Mouse (Mus musculus) urinary bladder, postnatal 4 days (tissue): Measurements from ENCODE around the gene Grid2.

ENCODE experiments used
- DNase-seq, 2 experiments: peaks; one replicate each; pipeline ENCODE4 v3.0.0; 2021 to 2022; ENCODE audit warnings: low spot score in 2 of 2

The Grid2 gene

GRCm38 (mm10) chr6:63609570-63609969 is 353.9 kb downstream of the Grid2 start:
- no peak for DNase-seq

- DNase-seq, result no peak
Observed at GRCm38 (mm10) chr6:63635970-63636369, 380.3 kb downstream of the Grid2 start.

- DNase-seq, result no peak
Observed at GRCm38 (mm10) chr6:63659423-63659822, 403.7 kb downstream of the Grid2 start.

- no peak for DNase-seq
Observed at GRCm38 (mm10) chr6:63685689-63686088, 430.0 kb downstream of the Grid2 start.

GRCm38 (mm10) chr6:63701684-63702083 is 446.0 kb downstream of the Grid2 start:
- DNase-seq, result no peak

- no peak for DNase-seq
Observed at GRCm38 (mm10) chr6:63733740-63734139, 478.1 kb downstream of the Grid2 start.

GRCm38 (mm10) chr6:63762535-63762934 is 506.9 kb downstream of the Grid2 start:
- no peak for DNase-seq

GRCm38 (mm10) chr6:63794679-63795078 is 539.0 kb downstream of the Grid2 start:
- no peak for DNase-seq

GRCm38 (mm10) chr6:63820236-63820635 is 564.6 kb downstream of the Grid2 start:
- no peak for DNase-seq

GRCm38 (mm10) chr6:63862628-63863027 is 607.0 kb downstream of the Grid2 start:
- no peak for DNase-seq

GRCm38 (mm10) chr6:63877088-63877764 is 621.5 kb downstream of the Grid2 start:
- no peak for DNase-seq

- no peak for DNase-seq
Observed at GRCm38 (mm10) chr6:63877765-63878345, 622.2 kb downstream of the Grid2 start.

GRCm38 (mm10) chr6:63894714-63895113 is 639.0 kb downstream of the Grid2 start:
- DNase-seq, result no peak

GRCm38 (mm10) chr6:63898171-63898570 is 642.5 kb downstream of the Grid2 start:
- no peak for DNase-seq

- DNase-seq, result no peak
Observed at GRCm38 (mm10) chr6:63917035-63917570, 661.4 kb downstream of the Grid2 start.

GRCm38 (mm10) chr6:63921951-63922350 is 666.3 kb downstream of the Grid2 start:
- DNase-seq, result no peak

- no peak for DNase-seq
Observed at GRCm38 (mm10) chr6:63931201-63931600, 675.5 kb downstream of the Grid2 start.

GRCm38 (mm10) chr6:63946721-63947120 is 691.0 kb downstream of the Grid2 start:
- DNase-seq, result no peak

- no peak for DNase-seq
Observed at GRCm38 (mm10) chr6:63963789-63964188, 708.1 kb downstream of the Grid2 start.

- DNase-seq, result no peak
Observed at GRCm38 (mm10) chr6:63964269-63964668, 708.6 kb downstream of the Grid2 start.

- no peak for DNase-seq
Observed at GRCm38 (mm10) chr6:63964735-63965134, 709.1 kb downstream of the Grid2 start.

- DNase-seq, result no peak
Observed at GRCm38 (mm10) chr6:64046084-64046483, 790.4 kb downstream of the Grid2 start.

GRCm38 (mm10) chr6:64046732-64047131 is 791.1 kb downstream of the Grid2 start:
- no peak for DNase-seq
